Mouse (Mus musculus): ENCODE data around the gene Zfp14. TPM values are rescaled to one million over a fixed set of nuclear protein-coding genes. Genes with fewer than 3 reads are reported as not detected.

The Zfp14 gene
- total RNA-seq, 4 experiments from 2014 or later, result 7.5 to 10.8 (median 9.9) TPM

Small RNAs within 50 kb of the gene (microRNA-seq; reads per million reads assigned to microRNA genes)
- gene Gm23368, result 0 reads per million in 2 experiments

Other genes with a start within 250 kb of the Zfp14 start
- 10 to 100 TPM; 20.5 to 23.8 (median 21.1) TPM for gene Zfp790, start 235.3 kb downstream of the Zfp14 start, total RNA-seq (2022)
- 10 to 100 TPM; 14.3 to 21.6 (median 18.6) TPM for gene Zfp940, start 197.7 kb downstream of the Zfp14 start, total RNA-seq (2022)
- gene Zfp420, start 191.4 kb downstream of the Zfp14 start, total RNA-seq (2022), result 10 to 100 TPM; 13.7 to 16.2 (median 14.9) TPM
- gene Zfp27, start 144.8 kb downstream of the Zfp14 start, total RNA-seq (2022), result 10 to 100 TPM; 17.5 to 22.5 (median 18.0) TPM
- gene Zfp383, start 143.2 kb downstream of the Zfp14 start, total RNA-seq (2022), result 1 to 10 TPM; 8.0 to 9.5 (median 8.8) TPM
- gene Zfp74, start 97.3 kb downstream of the Zfp14 start, total RNA-seq (2022), result 10 to 100 TPM; 16.6 to 17.9 (median 17.6) TPM
- gene Zfp568, start 67.4 kb downstream of the Zfp14 start, total RNA-seq (2022), result 1 to 10 TPM; 4.0 to 6.8 (median 4.9) TPM
- 1 to 10 TPM; 5.7 to 6.5 (median 5.7) TPM for gene Zfp82, start 21.5 kb upstream of the Zfp14 start, total RNA-seq (2022)
- under 1 TPM in 1 of 4 experiments, not detected in 3; 0.58 TPM for gene Gm26920, start 39.0 kb upstream of the Zfp14 start, total RNA-seq (2022)
- gene Zfp566, start 39.1 kb upstream of the Zfp14 start, total RNA-seq (2022), result 10 to 100 TPM in 2 of 4 experiments, 1 to 10 TPM in 2; 9.3 to 11.2 (median 10.4) TPM
- 10 to 100 TPM; 65.7 to 79.1 (median 70.9) TPM for gene Zfp260, start 43.4 kb upstream of the Zfp14 start, total RNA-seq (2022)
- gene Zfp382, start 70.6 kb upstream of the Zfp14 start, total RNA-seq (2022), result 10 to 100 TPM; 28.9 to 31.5 (median 30.1) TPM
- gene Zfp146, start 118.4 kb upstream of the Zfp14 start, total RNA-seq (2022), result 10 to 100 TPM; 45.6 to 47.7 (median 46.7) TPM
- gene Cox7a1, start 132.8 kb upstream of the Zfp14 start, total RNA-seq (2022), result 1 to 10 TPM; 3.7 to 9.1 (median 5.7) TPM
- gene Capns1, start 147.4 kb upstream of the Zfp14 start, total RNA-seq (2022), result 100 to 1,000 TPM; 173 to 205 (median 180) TPM
- 10 to 100 TPM; 56.6 to 66.4 (median 60.7) TPM for gene Polr2i, start 180.6 kb upstream of the Zfp14 start, total RNA-seq (2022)
- 100 to 1,000 TPM; 119 to 124 (median 122) TPM for gene Tbcb, start 180.9 kb upstream of the Zfp14 start, total RNA-seq (2022)
- gene Ovol3, start 184.3 kb upstream of the Zfp14 start, total RNA-seq (2022), result not detected
- gene Thap8, start 228.7 kb upstream of the Zfp14 start, total RNA-seq (2022), result under 1 TPM; 0.36 to 0.50 (median 0.38) TPM
- gene Wdr62, start 229.0 kb upstream of the Zfp14 start, total RNA-seq (2022), result 1 to 10 TPM; 1.4 to 2.9 (median 1.8) TPM
- gene Clip3, start 240.3 kb upstream of the Zfp14 start, total RNA-seq (2022), result 100 to 1,000 TPM; 377 to 471 (median 424) TPM

Measured in left cerebral cortex, adult 8-10 months (tissue).